ENCODE assay signal across 19 mouse cellular contexts in genomic region chr9:48338783-48339455, GRCm38 (mm10). TPM values are rescaled to one million over a fixed set of nuclear protein-coding genes. Genes with fewer than 3 reads are reported as not detected.
DNase-seq lines count a peak whose midpoint lies in the region; ATAC-seq and TF ChIP-seq lines count a peak whose summit lies in the region.
"Had no signal": no experiment of that assay in that cellular context is flagged by ENCODE, and none has a peak within 500 bp of the region (broad histone marks: within the 10 kb centered on the region; RNA-seq: fewer than 3 reads in every experiment).

No protein-coding gene starts in this region.

- 41% methylated on average over 4 of the region's 4 CpGs for WGBS in heart, embryonic 12.5 days
- WGBS in liver, embryonic 13.5 days (ENCODE audit: insufficient replicate concordance) = 11% methylated on average over 4 of the region's 4 CpGs
- WGBS in intestine, embryonic 16.5 days = 57% methylated on average over 4 of the region's 4 CpGs
- WGBS in forebrain, embryonic 16.5 days = 87% methylated on average over 4 of the region's 4 CpGs

- peak overlapping the region; percentile 36 for H3K4me2 ChIP-seq in heart, embryonic 12.5 days
- H3K4me2 ChIP-seq in CH12.LX (ENCODE audit: insufficient read depth, low read depth, poor library complexity, severe bottlenecking) = no peak overlapping the region
- H3K4me2 ChIP-seq in liver, embryonic 13.5 days = peak overlapping the region; percentile 78
- no peak overlapping the region for H3K4me2 ChIP-seq in intestine, embryonic 16.5 days (ENCODE audit: low read depth, low read length)
- no peak overlapping the region for H3K4me2 ChIP-seq in forebrain, embryonic 16.5 days (ENCODE audit: low read length)
- H3K4me2 ChIP-seq: limb, embryonic 12.5 days; neural tube, embryonic 12.5 days had no signal

- intact Hi-C loops in heart, postnatal 25 days (cut with DNase I) = no loop called here

- TF ChIP-seq CTCF in CH12.LX (conservative IDR thresholded peaks at IDR 0.05 in 1 of 2, IDR thresholded peaks at IDR 0.05 in 1 of 2; ENCODE audit: low read depth in 2 of 2, low read length in 2 of 2) = no peak

- TF ChIP-seq RAD21 in CH12.LX (IDR thresholded peaks at IDR 0.05; ENCODE audit: low read depth, low read length) = no peak

- TF ChIP-seq EP300 in CH12.LX (IDR thresholded peaks at IDR 0.05; ENCODE audit: low read length) = peak; percentile 23; the same call in 1 of the 2 replicates

- in situ Hi-C loops in CH12.LX (cut with MboI; ENCODE audit: low pct_ligation_motif_present, low pct_unique_long_range_greater_than_20kb, low sequenced_read_pairs) = loop anchor here (5.0 kb wide), 1 partner anchor 62 kb away; no protein-coding TSS in a partner anchor

- H3K9me3 ChIP-seq in heart, embryonic 12.5 days (replicated peaks) = no peaks in the 10 kb centered on the region
- no peaks in the 10 kb centered on the region for H3K9me3 ChIP-seq in CH12.LX (replicated peaks; ENCODE audit: low read length)
- no peaks in the 10 kb centered on the region for H3K9me3 ChIP-seq in liver, embryonic 13.5 days (replicated peaks)
- H3K9me3 ChIP-seq in intestine, embryonic 16.5 days (ENCODE audit: control insufficient read depth, low read length) = no peaks in the 10 kb centered on the region
- H3K9me3 ChIP-seq in forebrain, embryonic 16.5 days (ENCODE audit: control insufficient read depth, low read length) = no peaks in the 10 kb centered on the region
- H3K9me3 ChIP-seq: limb, embryonic 12.5 days; megakaryocyte, embryonic 14.5 days; neural tube, embryonic 12.5 days had no signal

- DNase-seq in heart, postnatal 25 days (ENCODE audit: low spot score) = no peak
- peak; percentile 7 for DNase-seq in CH12.LX (ENCODE audit: extremely low read depth)
- no peak for DNase-seq in liver, embryonic 13.5 days
- DNase-seq in gastrocnemius, postnatal 4 days (ENCODE audit: low spot score in 2 of 2) = no peak
- DNase-seq: cerebellum, adult 11 months; cerebellum, postnatal 25 days; gastrocnemius, postnatal 25 days; kidney, adult 9 months; kidney, postnatal 4 days; thymus, postnatal 25 days had no signal

- no peaks in the 10 kb centered on the region for H3K27me3 ChIP-seq in heart, embryonic 12.5 days (replicated peaks)
- no peaks in the 10 kb centered on the region for H3K27me3 ChIP-seq in CH12.LX (replicated peaks)
- H3K27me3 ChIP-seq in liver, embryonic 13.5 days = no peaks in the 10 kb centered on the region
- H3K27me3 ChIP-seq in intestine, embryonic 16.5 days (replicated peaks; ENCODE audit: control insufficient read depth, insufficient read depth, low read length) = no peaks in the 10 kb centered on the region
- H3K27me3 ChIP-seq in forebrain, embryonic 16.5 days (replicated peaks; ENCODE audit: control insufficient read depth, insufficient read depth, low read length) = no peaks in the 10 kb centered on the region
- H3K27me3 ChIP-seq: limb, embryonic 12.5 days; megakaryocyte, embryonic 14.5 days; neural tube, embryonic 12.5 days had no signal

- no peaks in the 10 kb centered on the region; the same call in 1 of the 2 replicates for H3K79me2 ChIP-seq in CH12.LX (replicated peaks; ENCODE audit: control insufficient read depth, extremely low read depth, insufficient read depth, poor library complexity, severe bottlenecking)

- dilution Hi-C loops in CH12.LX (cut with MboI; ENCODE audit: extremely low pct_ligation_motif_present, extremely low pct_unique_long_range_greater_than_20kb, low sequenced_read_pairs) = no loop called here

- 0 out of 2 replicates have a peak, but pooled peaks have one; percentile 65 for ATAC-seq in heart, embryonic 12.5 days (ENCODE audit: insufficient number of reproducible peaks, low FRiP score)
- ATAC-seq in common myeloid progenitor, adult 5-6 weeks (replicated peaks; ENCODE audit: low read depth, poor library complexity, severe bottlenecking) = peak; percentile 67
- ATAC-seq in liver, embryonic 13.5 days (ENCODE audit: low read depth) = peak; percentile 59
- ATAC-seq in intestine, embryonic 16.5 days = no peak
- ATAC-seq in forebrain, embryonic 16.5 days = no peak
- ATAC-seq: hindbrain, postnatal 0 days had no signal

- 0 out of 2 replicates have a peak overlapping the region, but pooled peaks have one; percentile 6 for H3K4me3 ChIP-seq in heart, embryonic 12.5 days
- no peak overlapping the region for H3K4me3 ChIP-seq in CH12.LX (replicated peaks in 1 of 3; ENCODE audit: low read depth in 2 of 3, low read length in 2 of 3, poor library complexity in 1 of 3)
- H3K4me3 ChIP-seq in liver, embryonic 13.5 days (replicated peaks) = peak overlapping the region; percentile 82
- H3K4me3 ChIP-seq in intestine, embryonic 16.5 days (ENCODE audit: low read length) = no peak overlapping the region
- no peak overlapping the region for H3K4me3 ChIP-seq in forebrain, embryonic 16.5 days (replicated peaks; ENCODE audit: low read length)
- H3K4me3 ChIP-seq: limb, embryonic 12.5 days; megakaryocyte, embryonic 14.5 days; neural tube, embryonic 12.5 days had no signal

- peaks cover 9% of the 10 kb centered on the region for H3K4me1 ChIP-seq in heart, embryonic 12.5 days (replicated peaks)
- H3K4me1 ChIP-seq in CH12.LX (ENCODE audit: control insufficient read depth in 1 of 2, insufficient read depth in 2 of 2) = peaks cover 0 to 7% of the 10 kb centered on the region in 2 experiments; a peak in 1 of 4 replicates
- H3K4me1 ChIP-seq in liver, embryonic 13.5 days (replicated peaks) = peaks cover 67% of the 10 kb centered on the region
- no peaks in the 10 kb centered on the region for H3K4me1 ChIP-seq in intestine, embryonic 16.5 days (ENCODE audit: control insufficient read depth, insufficient read depth, low read length)
- no peaks in the 10 kb centered on the region for H3K4me1 ChIP-seq in forebrain, embryonic 16.5 days (replicated peaks; ENCODE audit: control insufficient read depth, insufficient read depth, low read length)
- H3K4me1 ChIP-seq: neural tube, embryonic 12.5 days had no signal

- H3K36me3 ChIP-seq in heart, embryonic 12.5 days = no peaks in the 10 kb centered on the region
- peaks cover 5 to 80% of the 10 kb centered on the region in 2 experiments for H3K36me3 ChIP-seq in CH12.LX (replicated peaks in 1 of 2; ENCODE audit: control insufficient read depth in 1 of 2, insufficient read depth in 1 of 2, low read length in 1 of 2)
- H3K36me3 ChIP-seq in liver, embryonic 13.5 days = peaks cover 48% of the 10 kb centered on the region
- no peaks in the 10 kb centered on the region for H3K36me3 ChIP-seq in intestine, embryonic 16.5 days (ENCODE audit: control insufficient read depth, insufficient read depth, low read length)
- H3K36me3 ChIP-seq in forebrain, embryonic 16.5 days (ENCODE audit: control insufficient read depth, insufficient read depth) = no peaks in the 10 kb centered on the region
- H3K36me3 ChIP-seq: limb, embryonic 12.5 days; neural tube, embryonic 12.5 days had no signal

- H3K27ac ChIP-seq in heart, embryonic 12.5 days (ENCODE audit: poor library complexity, severe bottlenecking) = no peak overlapping the region
- H3K27ac ChIP-seq in CH12.LX (ENCODE audit: insufficient read depth, low read depth) = no peak overlapping the region
- peak overlapping the region; percentile 98 for H3K27ac ChIP-seq in liver, embryonic 13.5 days
- no peak overlapping the region for H3K27ac ChIP-seq in intestine, embryonic 16.5 days (ENCODE audit: low read length)
- no peak overlapping the region for H3K27ac ChIP-seq in forebrain, embryonic 16.5 days (ENCODE audit: low read length)
- H3K27ac ChIP-seq: hindbrain, postnatal 0 days; limb, embryonic 12.5 days; neural tube, embryonic 12.5 days had no signal

- H3K9ac ChIP-seq in heart, embryonic 12.5 days = no peak overlapping the region
- H3K9ac ChIP-seq in CH12.LX (ENCODE audit: insufficient read depth, low read depth) = no peak overlapping the region
- peak overlapping the region; percentile 96 for H3K9ac ChIP-seq in liver, embryonic 13.5 days
- H3K9ac ChIP-seq in intestine, embryonic 16.5 days (ENCODE audit: low read depth, low read length) = no peak overlapping the region
- H3K9ac ChIP-seq in forebrain, embryonic 16.5 days (replicated peaks; ENCODE audit: low read depth, low read length) = no peak overlapping the region
- H3K9ac ChIP-seq: limb, embryonic 12.5 days; neural tube, embryonic 12.5 days had no signal

- TF ChIP-seq POLR2A in CH12.LX (IDR thresholded peaks at IDR 0.05; ENCODE audit: low read depth, low read length) = no peak

TF ChIP-seq in CH12.LX, 34 proteins besides CTCF, POLR2A, EP300 and RAD21:
- TF ChIP-seq CHD1 (IDR thresholded peaks at IDR 0.05; ENCODE audit: low read depth, low read length) (no peak), KAT2A (IDR thresholded peaks at IDR 0.05; ENCODE audit: insufficient replicate concordance, low read length) (no peak), CHD2 (IDR thresholded peaks at IDR 0.05; ENCODE audit: low read length) (no peak), TBP (conservative IDR thresholded peaks at IDR 0.05; ENCODE audit: low read depth, low read length) (no peak), MAFK (IDR thresholded peaks at IDR 0.05; ENCODE audit: insufficient replicate concordance, low read length) (no peak), ZC3H11A (IDR thresholded peaks at IDR 0.05; ENCODE audit: low read depth, low read length) (no peak), SMC3 (IDR thresholded peaks at IDR 0.05; ENCODE audit: low read depth, low read length) (no peak)

RNA-seq across cellular contexts. Expression of gene Nxpe2, which starts 14.3 kb away (rescaled TPM):
- polyA plus RNA-seq in heart, embryonic 12.5 days (2016; fragmentation: Nextera tagmentation; extraction: Ambion mirVana) = 1.6 and 3.2 TPM in 2 replicates
- 1 to 10 TPM; 1.2 to 2.0 TPM for total RNA-seq in heart, postnatal 25 days (2021)
- total RNA-seq in CH12.LX (2012; rRNA removed) (19.5 and 22.1 TPM in 2 replicates), CH12.LX (2014; rRNA removed) (44.3 and 47.7 TPM in 2 replicates)
- 25.4 and 30.5 TPM in 2 replicates for polyA plus RNA-seq in CH12.LX (2012; ENCODE audit: insufficient read length, low read depth)
- 55.6 and 56.2 TPM in 2 replicates for total RNA-seq in common myeloid progenitor, adult 5-6 weeks (2017)
- 153 and 173 TPM in 2 replicates for polyA plus RNA-seq in liver, embryonic 13.5 days (2015; fragmentation: Nextera tagmentation; extraction: Ambion mirVana)
- 1.7 and 3.8 TPM in 2 replicates for polyA plus RNA-seq in intestine, embryonic 16.5 days (2015; fragmentation: Nextera tagmentation; extraction: Ambion mirVana)
- polyA plus RNA-seq in forebrain, embryonic 16.5 days (2015; fragmentation: Nextera tagmentation; extraction: Ambion mirVana) = 0.16 and 0.28 TPM in 2 replicates
- total RNA-seq in gastrocnemius, postnatal 4 days (2021) = 1 to 10 TPM; 1.5 to 2.3 TPM
- total RNA-seq: hindbrain, postnatal 0 days had no signal
- polyA plus RNA-seq: C2C12 had no signal

Comparison
In these comparisons a context has a peak if more than half of its experiments do, and no peak if none do; other contexts are left out.
1. ATAC-seq: peak in heart, embryonic 12.5 days (single experiment), common myeloid progenitor, adult 5-6 weeks (single experiment) and liver, embryonic 13.5 days (single experiment); none in intestine, embryonic 16.5 days (single experiment) and forebrain, embryonic 16.5 days (single experiment).
2. H3K4me2 ChIP-seq: peak in heart, embryonic 12.5 days (single experiment) and liver, embryonic 13.5 days (single experiment); none in CH12.LX (single experiment), intestine, embryonic 16.5 days (single experiment) and forebrain, embryonic 16.5 days (single experiment).
3. H3K4me3 ChIP-seq: peak in heart, embryonic 12.5 days (single experiment) and liver, embryonic 13.5 days (single experiment); none in CH12.LX (0 of 3), intestine, embryonic 16.5 days (single experiment) and forebrain, embryonic 16.5 days (single experiment).